Mouse (Mus musculus) gastrocnemius, adult 8-10 months (tissue): ENCODE results near the gene Rapgef4. TPM values are rescaled to one million over a fixed set of nuclear protein-coding genes. Genes with fewer than 3 reads are reported as not detected.
A peak's percentile ranks its signal among the peaks of the same experiment; 100 is the strongest.

ENCODE experiments used
- DNase-seq, 2 experiments: peaks; one replicate each; pipeline ENCODE4 v3.0.0; 2022; ENCODE audit warnings: low spot score in 2 of 2
- total RNA-seq, 4 experiments: library from RNA; stranded (reverse); gene quantifications; 2 replicates each; pipeline ENCODE4 v1.2.4; 2022

The Rapgef4 gene
- total RNA-seq, 4 experiments from 2014 or later, result 0.74 to 2.7 (median 2.0) TPM

DNA sequence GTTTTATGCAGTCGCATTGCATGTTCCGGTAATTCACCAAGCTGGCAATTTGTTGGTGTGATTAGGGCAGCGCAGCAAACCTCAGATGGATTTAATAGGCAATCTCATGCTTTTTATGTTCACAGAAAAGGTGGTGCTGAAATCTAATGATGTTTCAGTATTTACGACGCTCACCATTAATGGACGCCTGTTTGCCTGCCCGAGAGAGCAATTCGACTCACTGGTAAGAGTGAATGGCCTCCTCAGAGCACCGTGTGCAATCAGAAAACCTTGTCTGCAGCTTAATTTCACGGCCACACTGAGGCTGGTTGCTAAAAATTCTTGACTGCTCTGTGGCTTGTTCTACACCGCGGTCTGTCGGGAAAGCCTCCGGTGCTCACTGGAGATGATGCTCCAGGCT lies 247.8 kb downstream of the Rapgef4 start:
- DNase-seq, result no peak

- DNase-seq, result no peak
Measured at GRCm38 (mm10) chr2:72230545-72230944, 249.5 kb downstream of the Rapgef4 start.

DNA sequence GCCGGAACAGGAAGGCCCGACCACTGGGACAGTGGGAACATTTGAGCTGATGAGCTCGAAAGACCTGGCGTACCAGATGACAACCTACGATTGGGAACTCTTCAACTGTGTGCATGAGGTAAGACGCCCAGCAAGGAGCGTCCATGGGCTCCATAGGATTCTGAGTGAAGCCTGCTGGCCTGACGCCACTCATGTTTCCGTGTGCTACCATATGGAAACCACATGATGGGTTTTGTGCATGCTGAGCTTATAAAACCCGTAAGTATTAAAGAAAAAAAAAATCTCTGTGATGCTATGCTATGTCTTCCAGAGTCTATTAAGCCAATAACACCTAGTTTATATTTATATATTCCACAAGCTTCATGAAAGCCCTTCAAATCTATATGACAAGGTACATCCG lies 253.0 kb downstream of the Rapgef4 start:
- DNase-seq, result no peak

DNA sequence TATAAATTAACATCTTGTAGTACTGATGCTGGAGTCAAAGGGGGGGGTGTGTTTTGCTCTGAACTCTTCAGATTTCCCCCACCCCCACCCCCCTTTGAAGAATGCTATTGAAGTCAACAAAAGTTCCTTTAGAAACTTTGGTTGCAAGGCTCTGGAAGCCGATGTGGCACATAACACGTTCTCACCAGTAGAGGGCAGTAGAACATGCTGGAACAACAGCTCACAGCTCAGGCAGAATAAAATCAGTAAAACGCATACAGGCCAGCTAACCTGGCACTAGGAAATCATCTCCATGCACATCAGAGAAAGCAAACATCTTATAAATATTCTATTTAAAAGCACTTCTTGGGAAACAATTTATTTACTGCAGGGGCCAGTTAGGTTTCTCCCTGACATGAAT lies 253.9 kb downstream of the Rapgef4 start:
- DNase-seq, result peak; percentile 62 to 67

DNA sequence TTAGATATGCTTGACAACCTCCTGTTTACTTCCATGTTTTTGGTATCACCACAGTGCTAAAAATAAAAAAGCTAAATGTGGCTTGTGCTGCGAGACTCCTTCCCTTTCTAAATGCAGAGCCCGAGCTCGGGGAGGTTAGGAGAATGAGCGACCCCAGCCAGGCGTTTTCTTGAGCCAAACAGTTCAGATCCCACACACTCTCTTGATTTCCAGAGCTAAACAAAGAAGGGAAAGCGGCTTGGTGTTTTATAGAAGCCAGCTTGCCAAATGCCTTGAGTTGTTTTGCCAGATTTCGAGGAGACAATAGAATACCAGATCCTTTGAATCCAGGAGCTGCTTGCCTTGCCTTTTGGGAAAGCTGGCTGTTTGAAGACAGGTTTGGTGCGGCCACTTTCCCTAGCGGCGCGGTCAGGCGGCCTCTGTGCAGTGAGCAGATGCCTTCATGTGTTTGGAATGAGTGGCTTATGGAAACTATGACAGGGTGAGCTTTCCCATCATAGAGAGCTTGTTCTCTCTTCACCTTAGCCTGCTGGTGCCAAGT lies 254.4 kb downstream of the Rapgef4 start:
- DNase-seq, result peak; percentile 20 to 22

DNA sequence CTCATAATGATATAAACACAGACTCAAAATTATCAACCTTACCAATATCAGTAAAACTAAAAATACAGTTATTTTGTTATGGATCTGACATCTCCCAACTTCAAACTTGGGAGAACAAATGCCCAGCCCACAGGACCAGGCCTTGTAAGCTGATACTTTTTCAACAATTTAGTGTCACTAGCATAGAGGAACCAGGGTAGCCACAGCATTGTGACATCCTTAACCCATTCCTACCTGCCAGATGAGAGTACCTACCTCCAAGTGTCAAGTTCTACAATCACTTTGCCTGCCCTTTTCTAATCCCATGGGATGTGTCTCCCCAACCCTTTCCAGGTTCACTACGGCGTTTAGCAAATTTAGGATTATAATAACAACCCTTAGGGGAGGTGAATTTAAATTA lies 257.4 kb downstream of the Rapgef4 start:
- DNase-seq, result no peak

GRCm38 (mm10) chr2:72238925-72239324 lies 257.9 kb downstream of the Rapgef4 start:
- no peak for DNase-seq

- DNase-seq, result no peak
Measured at GRCm38 (mm10) chr2:72239456-72239855, 258.4 kb downstream of the Rapgef4 start.

DNA sequence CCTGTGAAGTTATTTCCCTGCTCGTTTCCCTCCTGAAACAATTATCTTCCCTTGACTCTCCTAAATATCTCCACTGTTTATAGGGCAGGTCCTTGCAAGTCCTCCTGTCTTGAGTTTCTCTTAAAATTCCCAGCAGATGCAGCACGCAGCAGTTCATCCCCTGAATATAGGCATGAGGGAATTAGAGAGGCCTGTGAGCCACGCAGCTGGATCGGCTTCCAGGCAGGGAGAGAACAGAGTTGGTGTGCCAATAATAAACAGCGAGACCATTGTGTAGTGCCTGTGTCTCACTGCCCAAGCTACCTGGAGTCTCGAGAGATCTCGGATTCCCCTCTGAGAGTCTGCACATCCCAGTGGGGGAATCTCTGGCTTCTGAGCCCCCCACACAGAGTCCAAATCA lies 259.0 kb downstream of the Rapgef4 start:
- DNase-seq, result no peak

GRCm38 (mm10) chr2:72240691-72241090 lies 259.7 kb downstream of the Rapgef4 start:
- DNase-seq, result no peak

DNA sequence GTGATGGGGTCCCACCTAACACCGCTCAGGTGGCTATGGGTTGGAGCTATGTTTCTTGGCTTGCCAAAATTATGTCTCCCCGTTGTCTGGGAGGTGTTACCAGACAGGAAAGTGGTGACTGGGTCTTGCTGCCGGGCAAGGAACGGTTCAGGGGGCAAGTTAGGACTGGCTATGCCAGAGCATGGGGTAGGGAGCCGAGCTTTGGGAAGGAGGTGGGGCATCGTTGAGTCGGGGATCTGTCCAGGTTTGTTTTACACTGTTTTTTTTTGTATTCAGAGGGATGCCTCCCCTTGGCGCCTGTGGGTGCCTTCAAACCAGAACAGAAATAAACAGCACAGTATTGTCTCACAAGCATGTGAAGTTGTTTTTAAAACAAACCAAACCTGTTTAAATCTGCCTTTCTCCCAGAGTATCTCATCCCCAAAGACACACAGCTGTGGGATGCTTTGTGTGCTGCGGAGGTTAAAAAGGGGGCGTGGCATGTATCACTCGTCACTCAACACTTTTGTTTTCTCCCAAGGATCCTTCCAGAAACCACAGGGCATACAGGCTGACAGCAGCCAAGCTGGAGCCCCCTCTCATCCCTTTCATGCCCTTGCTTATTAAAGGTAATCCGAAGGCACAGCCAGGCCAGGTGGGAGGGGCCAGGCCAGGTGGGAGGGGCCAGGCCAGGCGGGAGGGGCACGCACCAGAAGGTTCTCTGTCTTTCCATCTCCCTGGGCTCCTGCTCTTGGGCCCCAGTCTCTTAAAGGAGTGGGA lies 260.9 kb downstream of the Rapgef4 start:
- DNase-seq, result no peak

GRCm38 (mm10) chr2:72242910-72243675 lies 262.1 kb downstream of the Rapgef4 start:
- no peak for DNase-seq

DNA sequence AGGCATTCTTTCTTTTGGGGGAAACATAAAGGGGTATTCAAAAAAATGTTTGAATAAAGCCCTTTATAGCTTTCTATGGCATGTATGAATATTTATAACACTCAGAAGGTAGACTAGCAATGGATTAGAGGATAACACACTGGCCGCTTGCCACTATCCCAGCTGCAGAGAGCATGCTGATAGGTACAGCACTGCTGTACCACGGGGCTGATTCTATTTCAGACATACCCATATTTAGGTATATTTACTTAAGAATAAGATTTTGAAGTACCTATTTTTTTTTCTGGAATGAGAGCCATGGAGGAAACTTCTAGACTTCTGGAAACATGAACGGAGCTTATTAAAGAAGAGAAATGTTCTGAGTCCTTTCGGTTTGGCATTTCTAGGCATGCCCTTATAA lies 264.6 kb downstream of the Rapgef4 start:
- DNase-seq, result no peak

- DNase-seq, result no peak
Measured at GRCm38 (mm10) chr2:72246376-72246775, 265.3 kb downstream of the Rapgef4 start.

DNA sequence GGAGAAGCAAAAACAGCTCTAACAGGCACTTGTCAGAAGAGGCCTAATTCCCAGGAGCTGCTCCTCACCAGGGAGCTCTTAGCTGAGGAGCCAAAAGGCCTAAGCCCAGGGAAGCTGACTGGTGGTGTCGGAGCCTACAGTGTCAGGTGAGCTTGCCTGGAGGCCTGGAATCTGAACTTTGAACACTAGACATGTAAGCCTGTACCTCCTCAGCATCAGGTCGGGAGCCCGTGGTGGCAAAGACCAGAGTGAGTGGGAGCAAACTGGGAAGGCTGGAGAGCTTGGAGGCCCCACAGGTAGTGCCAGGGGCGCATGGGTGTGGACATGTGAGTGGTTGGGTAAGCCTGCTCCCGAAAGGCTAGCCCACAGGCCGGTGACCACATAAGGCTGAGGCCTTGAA lies 266.8 kb downstream of the Rapgef4 start:
- no peak for DNase-seq

DNA sequence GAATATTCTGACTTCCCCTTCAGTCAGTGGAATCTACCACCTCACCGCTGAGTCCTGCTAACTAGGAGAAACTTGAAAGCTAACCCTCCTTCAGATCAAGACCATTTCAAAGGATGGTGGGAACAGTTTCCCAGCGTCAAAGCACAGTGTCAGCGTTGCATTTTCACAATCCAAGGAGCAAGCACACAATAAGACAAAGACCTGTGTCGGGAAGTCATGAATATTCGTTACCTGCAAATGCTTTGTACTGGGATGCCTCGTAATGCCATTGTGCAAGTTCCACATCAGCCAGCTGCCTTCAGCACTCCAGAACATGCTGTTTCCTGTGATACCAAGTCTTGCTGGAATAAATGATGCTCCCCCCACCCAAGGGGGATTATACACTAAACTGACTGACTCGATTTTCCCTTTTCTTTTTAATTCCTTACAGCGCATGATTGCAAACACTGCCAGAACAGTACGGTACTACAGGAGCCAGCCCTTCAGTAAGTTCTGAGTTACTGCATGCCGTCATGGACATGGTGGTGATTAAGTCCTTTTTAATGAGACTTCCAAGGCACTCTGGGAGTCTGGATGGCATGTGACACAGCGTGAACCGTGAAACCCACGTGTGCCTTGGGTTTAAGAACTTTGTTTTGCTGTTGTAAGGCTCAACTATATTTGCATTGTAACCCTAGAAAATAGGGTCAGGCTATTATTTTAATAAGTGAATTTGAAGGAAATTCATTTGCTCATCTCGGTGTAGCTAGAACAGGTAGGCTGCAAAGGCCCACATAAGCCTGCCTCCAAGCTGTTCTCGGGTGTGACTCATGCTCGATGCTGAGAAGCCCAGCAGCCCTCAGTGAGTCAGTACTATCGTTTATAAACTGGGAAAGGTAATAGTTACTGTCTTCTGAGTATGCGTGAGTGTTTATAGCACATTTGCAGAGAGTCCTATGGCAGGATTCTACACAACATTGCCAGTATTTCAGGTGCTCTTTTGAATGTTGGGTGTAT lies 271.8 kb downstream of the Rapgef4 start:
- no peak for DNase-seq

DNA sequence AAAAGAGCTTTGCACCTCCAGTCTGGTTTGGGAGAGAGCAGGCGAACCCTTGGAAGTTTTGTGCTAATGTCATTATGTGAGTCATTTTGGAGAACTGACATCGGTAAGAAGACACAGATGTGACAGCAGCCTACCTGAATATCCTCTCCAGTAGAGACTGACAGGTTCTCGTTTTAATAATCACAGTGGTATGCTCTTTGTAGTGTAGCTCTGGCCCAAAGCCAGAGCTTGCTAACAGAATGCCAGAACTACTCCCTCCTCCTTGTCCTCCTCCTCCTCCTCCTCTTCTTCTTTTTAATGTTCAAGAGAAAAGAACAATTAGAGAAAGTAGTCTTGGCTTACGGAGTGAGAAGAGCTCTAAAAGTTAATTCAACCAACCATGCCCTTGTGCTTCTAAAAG lies 272.8 kb downstream of the Rapgef4 start:
- no peak for DNase-seq

GRCm38 (mm10) chr2:72254813-72255582 lies 274.0 kb downstream of the Rapgef4 start:
- no peak for DNase-seq

DNA sequence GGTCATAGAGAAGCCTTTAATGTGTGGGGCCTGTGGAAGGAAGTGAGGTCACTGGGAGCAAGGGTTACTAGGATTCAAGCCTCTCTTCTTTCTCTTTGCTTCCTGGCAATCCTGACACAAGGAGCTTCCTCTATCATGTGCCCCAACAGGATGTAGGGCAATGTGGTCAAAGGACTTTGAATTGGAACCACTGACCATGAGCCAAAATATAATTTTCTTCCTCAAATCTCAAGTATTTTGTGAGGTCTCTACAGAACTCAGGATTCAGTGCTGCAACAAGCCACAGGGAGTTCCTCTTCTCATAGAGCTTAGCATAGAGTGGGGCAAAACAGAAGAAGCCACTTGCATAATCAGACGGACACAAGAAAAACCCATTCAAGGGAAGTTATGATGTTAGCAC lies 279.7 kb downstream of the Rapgef4 start:
- no peak for DNase-seq

DNA sequence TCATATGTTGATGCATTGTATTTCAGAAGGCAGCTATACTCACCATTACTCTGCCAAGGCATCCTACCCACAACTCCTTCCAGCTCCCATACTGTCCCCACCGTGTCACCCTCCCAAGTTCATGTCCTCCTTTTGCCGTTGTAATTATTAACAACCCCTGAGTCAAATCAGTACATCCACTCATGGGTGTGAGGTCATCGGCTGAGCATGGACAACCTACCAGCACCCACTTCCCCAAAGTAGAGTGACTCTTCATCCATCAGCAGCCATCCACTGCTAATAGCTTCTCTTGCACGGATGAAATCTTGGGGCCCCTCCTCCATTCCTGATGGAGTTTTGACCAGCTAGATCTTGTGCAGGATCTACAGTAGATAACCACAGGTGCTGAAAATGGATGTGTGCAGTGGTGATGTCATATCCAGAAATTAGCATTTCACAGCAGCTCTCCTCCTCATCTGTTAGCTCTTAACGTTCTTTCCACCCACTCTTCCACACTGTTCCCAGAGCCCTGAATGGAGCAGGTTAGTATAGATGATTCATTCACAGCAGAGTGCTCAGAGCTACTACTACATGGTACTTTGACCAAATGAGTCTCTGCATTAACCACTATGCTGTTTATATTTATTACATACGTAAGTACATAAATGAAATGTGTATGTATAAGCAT lies 281.9 kb downstream of the Rapgef4 start:
- no peak for DNase-seq
